Comparison of ENCODE assay signal across 7 mouse cellular contexts in genomic region chr7:66427053-66427436, GRCm38 (mm10). TPM values are rescaled to one million over a fixed set of nuclear protein-coding genes. Genes with fewer than 3 reads are reported as not detected.
DNase-seq lines count a peak whose midpoint lies in the region; ATAC-seq lines count a peak whose summit lies in the region.

No protein-coding gene starts in this region.

- peaks cover 73% of the 10 kb centered on the region for H3K27me3 ChIP-seq in megakaryocyte, embryonic 14.5 days (replicated peaks)
- peaks cover 45% of the 10 kb centered on the region for H3K27me3 ChIP-seq in forebrain, embryonic 14.5 days (replicated peaks; ENCODE audit: control insufficient read depth, insufficient read depth, low read length)
- peaks cover 56% of the 10 kb centered on the region for H3K27me3 ChIP-seq in limb, embryonic 15.5 days
- peaks cover 27% of the 10 kb centered on the region; the same call in 1 of the 2 replicates for H3K27me3 ChIP-seq in stomach, embryonic 14.5 days (ENCODE audit: control insufficient read depth, insufficient read depth, low read length)

- peaks cover 24% of the 10 kb centered on the region for H3K4me1 ChIP-seq in megakaryocyte, embryonic 14.5 days
- 0 out of 2 replicates have a peak, but pooled peaks cover 5% of the 10 kb centered on the region for H3K4me1 ChIP-seq in forebrain, embryonic 14.5 days (ENCODE audit: control insufficient read depth, insufficient read depth, low read length)
- H3K4me1 ChIP-seq in limb, embryonic 15.5 days: peaks cover 21% of the 10 kb centered on the region
- peaks cover 6% of the 10 kb centered on the region; the same call in 1 of the 2 replicates for H3K4me1 ChIP-seq in stomach, embryonic 14.5 days (ENCODE audit: control insufficient read depth, insufficient read depth, low read length)

- peak overlapping the region; percentile 53; the same call in 1 of the 2 replicates for H3K9ac ChIP-seq in forebrain, embryonic 14.5 days (ENCODE audit: low read length)
- no peak overlapping the region for H3K9ac ChIP-seq in limb, embryonic 15.5 days
- H3K9ac ChIP-seq in stomach, embryonic 14.5 days (replicated peaks; ENCODE audit: low read depth, low read length): peak overlapping the region; percentile 18; the same call in 1 of the 2 replicates

- H3K27ac ChIP-seq in forebrain, embryonic 14.5 days (ENCODE audit: low read depth, low read length): no peak overlapping the region
- H3K27ac ChIP-seq in limb, embryonic 15.5 days: no peak overlapping the region
- H3K27ac ChIP-seq in stomach, embryonic 14.5 days (ENCODE audit: low read length): no peak overlapping the region

- H3K4me3 ChIP-seq in megakaryocyte, embryonic 14.5 days (replicated peaks): peak overlapping the region; percentile 86
- peak overlapping the region; percentile 42 for H3K4me3 ChIP-seq in forebrain, embryonic 14.5 days (ENCODE audit: low read depth, low read length)
- peak overlapping the region; percentile 50 for H3K4me3 ChIP-seq in limb, embryonic 15.5 days
- H3K4me3 ChIP-seq in stomach, embryonic 14.5 days (ENCODE audit: low read depth, low read length): peak overlapping the region; percentile 52

- ATAC-seq in megakaryocyte, adult 5-6 weeks (ENCODE audit: poor library complexity, severe bottlenecking): no peak
- ATAC-seq in forebrain, embryonic 14.5 days: peak; percentile 46
- no peak for ATAC-seq in limb, embryonic 15.5 days (ENCODE audit: insufficient number of reproducible peaks, low FRiP score, low TSS enrichment, low read depth)
- ATAC-seq in stomach, embryonic 14.5 days (ENCODE audit: insufficient number of reproducible peaks, insufficient read depth, low FRiP score, low read depth): peak; percentile 33; the same call in 1 of the 2 replicates

- peaks cover 2% of the 10 kb centered on the region; the same call in 1 of the 2 replicates for H3K9me3 ChIP-seq in megakaryocyte, embryonic 14.5 days
- no peaks in the 10 kb centered on the region for H3K9me3 ChIP-seq in forebrain, embryonic 14.5 days (replicated peaks; ENCODE audit: control insufficient read depth, low read length)
- H3K9me3 ChIP-seq in limb, embryonic 15.5 days: no peaks in the 10 kb centered on the region
- H3K9me3 ChIP-seq in stomach, embryonic 14.5 days (ENCODE audit: control insufficient read depth, low read depth, low read length): no peaks in the 10 kb centered on the region

- under 1% methylated on average over 23 of the region's 23 CpGs for WGBS in forebrain, embryonic 14.5 days
- WGBS in limb, embryonic 15.5 days: 4% methylated on average over 21 of the region's 23 CpGs
- under 1% methylated on average over 23 of the region's 23 CpGs for WGBS in stomach, embryonic 14.5 days

- no peaks in the 10 kb centered on the region for H3K36me3 ChIP-seq in megakaryocyte, embryonic 14.5 days (replicated peaks; ENCODE audit: low read length)
- no peaks in the 10 kb centered on the region for H3K36me3 ChIP-seq in forebrain, embryonic 14.5 days (ENCODE audit: control insufficient read depth, insufficient read depth, low read length)
- no peaks in the 10 kb centered on the region for H3K36me3 ChIP-seq in limb, embryonic 15.5 days
- no peaks in the 10 kb centered on the region for H3K36me3 ChIP-seq in stomach, embryonic 14.5 days (ENCODE audit: control insufficient read depth, insufficient read depth, low read length)

- no peak for DNase-seq in forebrain, embryonic 14.5 days (ENCODE audit: low spot score)
- DNase-seq in layer of hippocampus, adult 8-10 months (ENCODE audit: low spot score in 2 of 2): no peak
- DNase-seq in adrenal gland, adult 2 months: no peak

- peak overlapping the region; percentile 92 for H3K4me2 ChIP-seq in forebrain, embryonic 14.5 days (ENCODE audit: low read length)
- H3K4me2 ChIP-seq in limb, embryonic 15.5 days: peak overlapping the region; percentile 97
- peak overlapping the region; percentile 97 for H3K4me2 ChIP-seq in stomach, embryonic 14.5 days (replicated peaks; ENCODE audit: low read depth, low read length)

RNA-seq across cellular contexts. Expression of gene Aldh1a3, which starts 0.3 kb away (rescaled TPM):
- polyA plus RNA-seq in megakaryocyte, embryonic 14.5 days (2012; ENCODE audit: insufficient read depth, low replicate concordance): not detected in 2 replicates
- 0.16 TPM in 1 of 2 replicates, not detected in the other for total RNA-seq in megakaryocyte, adult 5-6 weeks (2015)
- total RNA-seq in megakaryocyte, adult 5-6 weeks (2017): not detected in 2 replicates
- polyA plus RNA-seq in forebrain, embryonic 14.5 days (2014; fragmentation: Nextera tagmentation; extraction: Ambion mirVana): 5.4 and 6.0 TPM in 2 replicates
- polyA plus RNA-seq in limb, embryonic 15.5 days (2015; fragmentation: Nextera tagmentation; extraction: Ambion mirVana): 9.4 TPM in 2 replicates
- polyA plus RNA-seq in stomach, embryonic 14.5 days (2014; fragmentation: Nextera tagmentation; extraction: Ambion mirVana): 11.4 and 11.5 TPM in 2 replicates
- total RNA-seq in layer of hippocampus, adult 8-10 months (2022): 1 to 10 TPM in 2 of 4 experiments, under 1 TPM in 2; 0.50 to 1.6 (median 1.0) TPM
- 10 to 100 TPM in 1 of 2 experiments, 1 to 10 TPM in 1; 6.2 to 14.6 TPM for total RNA-seq in adrenal gland, adult 2 months (2021)
- polyA plus RNA-seq in adrenal gland, adult 2 months (2012; rRNA removed): 3.2 and 4.5 TPM in 2 replicates

RNA-seq across cellular contexts. Expression of gene Lrrk1, which starts 38.9 kb away (rescaled TPM):
- polyA plus RNA-seq in megakaryocyte, embryonic 14.5 days (2012; ENCODE audit: insufficient read depth, low replicate concordance): 7.7 and 9.8 TPM in 2 replicates
- total RNA-seq in megakaryocyte, adult 5-6 weeks (2015): 20.6 and 25.6 TPM in 2 replicates
- 26.6 and 27.9 TPM in 2 replicates for total RNA-seq in megakaryocyte, adult 5-6 weeks (2017)
- 1.7 and 1.9 TPM in 2 replicates for polyA plus RNA-seq in forebrain, embryonic 14.5 days (2014; fragmentation: Nextera tagmentation; extraction: Ambion mirVana)
- polyA plus RNA-seq in limb, embryonic 15.5 days (2015; fragmentation: Nextera tagmentation; extraction: Ambion mirVana): 16.2 and 17.5 TPM in 2 replicates
- 17.5 and 17.9 TPM in 2 replicates for polyA plus RNA-seq in stomach, embryonic 14.5 days (2014; fragmentation: Nextera tagmentation; extraction: Ambion mirVana)
- total RNA-seq in layer of hippocampus, adult 8-10 months (2022): 1 to 10 TPM; 3.3 to 7.0 (median 4.9) TPM
- 10 to 100 TPM; 15.5 to 19.7 TPM for total RNA-seq in adrenal gland, adult 2 months (2021)
- polyA plus RNA-seq in adrenal gland, adult 2 months (2012; rRNA removed): 20.2 and 21.2 TPM in 2 replicates

Comparison
In these comparisons a context has a peak if more than half of its experiments do, and no peak if none do; other contexts are left out.
1. ATAC-seq: peak in forebrain, embryonic 14.5 days (single experiment) and stomach, embryonic 14.5 days (single experiment); none in megakaryocyte, adult 5-6 weeks (single experiment) and limb, embryonic 15.5 days (single experiment).
2. Peak in every context shown above with its lines, with median percentiles within 50 percentile points of each other: H3K4me3 ChIP-seq and H3K4me2 ChIP-seq.